Mouse (Mus musculus) adrenal gland, adult (tissue): ENCODE measurements around the gene Cldn9.

Experiments
- DNase-seq, 2 experiments: peaks; one replicate each; pipeline ENCODE4 v3.0.0; 2022 to 2023; ENCODE audit warnings: low spot score in 1 of 2; ENCODE audit not compliant: inconsistent age in 2 of 2

Gene Cldn9

GRCm38 (mm10) chr17:23683856-23684672 lies at the start of gene Cldn9:
Cldn9 (minus strand) TSS chr17:23684026.
- DNase-seq: no peak

GRCm38 (mm10) chr17:23730441-23730840 lies 46.6 kb upstream of the Cldn9 start:
- no peak for DNase-seq

- DNase-seq: peak; percentile 85 to 88
Measured at GRCm38 (mm10) chr17:23726758-23727142, 42.9 kb upstream of the Cldn9 start.

- peak; percentile 97 to 99 for DNase-seq
Measured at GRCm38 (mm10) chr17:23725999-23726757, 42.4 kb upstream of the Cldn9 start, which contains the start of gene Pkmyt1. Pkmyt1 (plus strand) TSS chr17:23726336.

GRCm38 (mm10) chr17:23725477-23725876 lies 41.7 kb upstream of the Cldn9 start:
- no peak for DNase-seq

GRCm38 (mm10) chr17:23722376-23723125 lies 38.7 kb upstream of the Cldn9 start, which contains the start of gene 1520401A03Rik:
1520401A03Rik (minus strand) TSS chr17:23722783.
- peak; percentile 61 to 83 for DNase-seq

- DNase-seq: peak; percentile 84 to 88
Measured at GRCm38 (mm10) chr17:23721886-23722285, 38.1 kb upstream of the Cldn9 start.

GRCm38 (mm10) chr17:23719455-23719854 lies 35.6 kb upstream of the Cldn9 start:
- DNase-seq: no peak

GRCm38 (mm10) chr17:23717003-23717402 lies 33.2 kb upstream of the Cldn9 start:
- DNase-seq: no peak

- DNase-seq: peak; percentile 75 to 87
Measured at GRCm38 (mm10) chr17:23706212-23706611, 22.4 kb upstream of the Cldn9 start.

GRCm38 (mm10) chr17:23705525-23706104 lies 21.8 kb upstream of the Cldn9 start:
- DNase-seq: no peak

- DNase-seq: no peak
Measured at GRCm38 (mm10) chr17:23704741-23705140, 20.9 kb upstream of the Cldn9 start.

- DNase-seq: no peak
Measured at GRCm38 (mm10) chr17:23703301-23703700, 19.5 kb upstream of the Cldn9 start.

GRCm38 (mm10) chr17:23700079-23700478 lies 16.3 kb upstream of the Cldn9 start:
- DNase-seq: peak; percentile 93 to 97

- peak in 1 of 2 experiments; percentile 77 for DNase-seq
Measured at GRCm38 (mm10) chr17:23699131-23700077, 15.6 kb upstream of the Cldn9 start.

GRCm38 (mm10) chr17:23695801-23696200 lies 12.0 kb upstream of the Cldn9 start:
- DNase-seq: no peak

GRCm38 (mm10) chr17:23694491-23694890 lies 10.7 kb upstream of the Cldn9 start:
- no peak for DNase-seq

GRCm38 (mm10) chr17:23683226-23683625 lies 600 bp downstream of the Cldn9 start:
- peak in 1 of 2 experiments; percentile 8 for DNase-seq

- no peak for DNase-seq
Measured at GRCm38 (mm10) chr17:23682530-23682929, 1.3 kb downstream of the Cldn9 start.

- DNase-seq: no peak
Measured at GRCm38 (mm10) chr17:23682092-23682491, 1.7 kb downstream of the Cldn9 start.
